Mouse (Mus musculus): ENCODE data around the gene Ano6.

Ano6 gene

GRCm38 (mm10) chr15:95855953-95856352 lies 65.3 kb downstream of the Ano6 start:
- no peak for DNase-seq (ENCODE audit: low read depth, low spot score)

GRCm38 (mm10) chr15:95856684-95857595 lies 66.3 kb downstream of the Ano6 start:
- no peak for DNase-seq (ENCODE audit: low read depth, low spot score)

GRCm38 (mm10) chr15:95858876-95859655 lies 68.4 kb downstream of the Ano6 start:
- no peak for DNase-seq (ENCODE audit: low read depth, low spot score)

GRCm38 (mm10) chr15:95863865-95864660 lies 73.4 kb downstream of the Ano6 start:
- no peak for DNase-seq (ENCODE audit: low read depth, low spot score)

- no peak for DNase-seq (ENCODE audit: low read depth, low spot score)
Measured at GRCm38 (mm10) chr15:95865311-95866100, 74.9 kb downstream of the Ano6 start.

GRCm38 (mm10) chr15:95868172-95868571 lies 77.5 kb downstream of the Ano6 start:
- DNase-seq (ENCODE audit: low read depth, low spot score): no peak

GRCm38 (mm10) chr15:95869611-95870010 lies 79.0 kb downstream of the Ano6 start:
- DNase-seq (ENCODE audit: low read depth, low spot score): no peak

GRCm38 (mm10) chr15:95871631-95872030 lies 81.0 kb downstream of the Ano6 start:
- no peak for DNase-seq (ENCODE audit: low read depth, low spot score)

GRCm38 (mm10) chr15:95872447-95872846 lies 81.8 kb downstream of the Ano6 start:
- DNase-seq (ENCODE audit: low read depth, low spot score): no peak

GRCm38 (mm10) chr15:95873276-95873675 lies 82.6 kb downstream of the Ano6 start:
- DNase-seq (ENCODE audit: low read depth, low spot score): no peak

GRCm38 (mm10) chr15:95874216-95874615 lies 83.6 kb downstream of the Ano6 start:
- no peak for DNase-seq (ENCODE audit: low read depth, low spot score)

GRCm38 (mm10) chr15:95874726-95875125 lies 84.1 kb downstream of the Ano6 start:
- no peak for DNase-seq (ENCODE audit: low read depth, low spot score)

- DNase-seq (ENCODE audit: low read depth, low spot score): no peak
Measured at GRCm38 (mm10) chr15:95875898-95876297, 85.3 kb downstream of the Ano6 start.

GRCm38 (mm10) chr15:95880616-95881151 lies 90.0 kb downstream of the Ano6 start:
- DNase-seq (ENCODE audit: low read depth, low spot score): no peak

- DNase-seq (ENCODE audit: low read depth, low spot score): no peak
Measured at GRCm38 (mm10) chr15:95882436-95882835, 91.8 kb downstream of the Ano6 start.

GRCm38 (mm10) chr15:95883559-95883958 lies 92.9 kb downstream of the Ano6 start:
- peak; percentile 85 for DNase-seq (ENCODE audit: low read depth, low spot score)

GRCm38 (mm10) chr15:95884658-95885620 lies 94.3 kb downstream of the Ano6 start:
- peak; percentile 56 for DNase-seq (ENCODE audit: low read depth, low spot score)

- DNase-seq (ENCODE audit: low read depth, low spot score): no peak
Measured at GRCm38 (mm10) chr15:95885953-95886820, 95.5 kb downstream of the Ano6 start.

GRCm38 (mm10) chr15:95887365-95887764 lies 96.7 kb downstream of the Ano6 start:
- no peak for DNase-seq (ENCODE audit: low read depth, low spot score)
